In the genomic region with DNA sequence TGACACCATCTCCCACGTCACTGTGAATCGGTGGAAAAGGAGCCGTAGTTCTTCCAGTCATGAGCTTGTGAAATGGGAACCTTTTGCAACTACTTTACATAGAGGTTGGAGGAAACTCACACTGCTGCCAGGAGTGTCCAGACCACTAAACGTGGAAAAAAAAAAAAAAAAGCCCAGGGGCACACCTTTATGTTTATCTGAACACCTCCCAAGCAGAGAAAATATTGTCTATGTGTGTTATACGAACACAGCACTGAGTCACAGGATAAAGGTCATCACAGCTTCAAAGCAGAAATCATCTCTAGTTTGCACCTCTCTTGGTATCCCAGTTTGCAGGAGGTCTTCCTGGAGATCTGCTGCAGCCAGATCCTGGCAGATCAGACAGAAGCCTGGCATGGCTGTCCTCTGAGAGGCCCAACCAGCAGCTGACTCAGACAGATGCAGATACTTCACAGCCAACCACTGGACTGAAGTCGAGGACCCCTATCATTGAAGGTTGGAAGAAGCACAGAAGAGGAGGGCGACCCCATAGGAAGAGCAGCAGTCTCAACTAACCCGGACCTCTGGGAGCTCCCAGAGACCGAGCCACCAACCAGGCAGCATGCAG, we compare ENCODE assay signal across 11 mouse cellular contexts. TPM values are rescaled to one million over a fixed set of nuclear protein-coding genes. Genes with fewer than 3 reads are reported as not detected.
DNase-seq lines count a peak whose midpoint lies in the region; ATAC-seq lines count a peak whose summit lies in the region.
"Had no signal": no experiment of that assay in that cellular context is flagged by ENCODE, and none has a peak within 500 bp of the region (broad histone marks: within the 10 kb centered on the region; RNA-seq: fewer than 3 reads in every experiment).

No protein-coding gene starts in this region.

- peak overlapping the region; percentile 95 for H3K4me2 ChIP-seq in heart, embryonic 15.5 days
- H3K4me2 ChIP-seq in hindbrain, embryonic 15.5 days: peak overlapping the region; percentile 97
- H3K4me2 ChIP-seq in midbrain, embryonic 15.5 days: peak overlapping the region; percentile 95

- H3K27ac ChIP-seq in heart, embryonic 15.5 days: no peak overlapping the region
- H3K27ac ChIP-seq in hindbrain, embryonic 15.5 days (replicated peaks): peak overlapping the region; percentile 68; the same call in 1 of the 2 replicates
- H3K27ac ChIP-seq in midbrain, embryonic 15.5 days: no peak overlapping the region

- H3K27me3 ChIP-seq in heart, embryonic 15.5 days: peaks cover 13% of the 10 kb centered on the region; the same call in 1 of the 2 replicates
- 0 out of 2 replicates have a peak, but pooled peaks cover 2% of the 10 kb centered on the region for H3K27me3 ChIP-seq in hindbrain, embryonic 15.5 days
- H3K27me3 ChIP-seq in midbrain, embryonic 15.5 days (replicated peaks): no peaks in the 10 kb centered on the region

- no peaks in the 10 kb centered on the region for H3K36me3 ChIP-seq in heart, embryonic 15.5 days
- no peaks in the 10 kb centered on the region for H3K36me3 ChIP-seq in hindbrain, embryonic 15.5 days
- H3K36me3 ChIP-seq in midbrain, embryonic 15.5 days (replicated peaks): no peaks in the 10 kb centered on the region

- H3K9me3 ChIP-seq in heart, embryonic 15.5 days (replicated peaks): no peaks in the 10 kb centered on the region
- no peaks in the 10 kb centered on the region for H3K9me3 ChIP-seq in hindbrain, embryonic 15.5 days
- H3K9me3 ChIP-seq in midbrain, embryonic 15.5 days: no peaks in the 10 kb centered on the region

- no peak overlapping the region for H3K9ac ChIP-seq in heart, embryonic 15.5 days
- 0 out of 2 replicates have a peak overlapping the region, but pooled peaks have one; percentile 55 for H3K9ac ChIP-seq in hindbrain, embryonic 15.5 days
- no peak overlapping the region for H3K9ac ChIP-seq in midbrain, embryonic 15.5 days

- ATAC-seq in heart, embryonic 15.5 days (replicated peaks; ENCODE audit: insufficient number of reproducible peaks, insufficient read depth, low FRiP score, low read depth): no peak
- no peak for ATAC-seq in hindbrain, embryonic 15.5 days (ENCODE audit: low FRiP score, low read depth)
- no peak for ATAC-seq in midbrain, embryonic 15.5 days (replicated peaks)
- ATAC-seq: CD4-positive, CD25-positive, alpha-beta regulatory T cell, adult 4 months had no signal

- peak overlapping the region; percentile 53 for H3K4me3 ChIP-seq in heart, embryonic 15.5 days
- peak overlapping the region; percentile 50 for H3K4me3 ChIP-seq in hindbrain, embryonic 15.5 days
- peak overlapping the region; percentile 45; the same call in 1 of the 2 replicates for H3K4me3 ChIP-seq in midbrain, embryonic 15.5 days

- WGBS in heart, embryonic 15.5 days: 41% methylated on average over 9 of the region's 9 CpGs
- WGBS in hindbrain, embryonic 15.5 days: 65% methylated on average over 9 of the region's 9 CpGs
- WGBS in midbrain, embryonic 15.5 days: 59% methylated on average over 9 of the region's 9 CpGs

- intact Hi-C loops in heart, postnatal 36 days (cut with DNase I): no loop called here
- intact Hi-C loops in left cerebral cortex, postnatal 36 days (cut with DNase I): no loop called here

- peaks cover 23% of the 10 kb centered on the region for H3K4me1 ChIP-seq in heart, embryonic 15.5 days (replicated peaks)
- H3K4me1 ChIP-seq in hindbrain, embryonic 15.5 days (replicated peaks): peaks cover 21% of the 10 kb centered on the region
- peaks cover 20% of the 10 kb centered on the region for H3K4me1 ChIP-seq in midbrain, embryonic 15.5 days

- no peak for DNase-seq in heart, postnatal 36 days
- DNase-seq in cerebellum, postnatal 25 days: peak; percentile 33 to 38
- DNase-seq in left cerebral cortex, postnatal 36 days (ENCODE audit: low spot score in 2 of 2): no peak
- DNase-seq in thymus, postnatal 4 days: no peak
- DNase-seq in urinary bladder, postnatal 36 days (ENCODE audit: low spot score in 2 of 2): no peak

RNA-seq across cellular contexts. Expression of a gene that starts 2.2 kb away (rescaled TPM):
- polyA plus RNA-seq in heart, embryonic 15.5 days (2015; fragmentation: Nextera tagmentation; extraction: Ambion mirVana): 1.1 and 8.9 TPM in 2 replicates
- not detected for total RNA-seq in heart, postnatal 36 days (2021)
- polyA plus RNA-seq in hindbrain, embryonic 15.5 days (2015; fragmentation: Nextera tagmentation; extraction: Ambion mirVana): 0.81 and 1.0 TPM in 2 replicates
- 0.45 and 0.59 TPM in 2 replicates for polyA plus RNA-seq in midbrain, embryonic 15.5 days (2015; fragmentation: Nextera tagmentation; extraction: Ambion mirVana)
- total RNA-seq in left cerebral cortex, postnatal 36 days (2021): 1 to 10 TPM; 4.1 to 4.5 TPM
- total RNA-seq: adrenal gland, adult 18-20 months; neutrophil, adult 5-6 weeks had no signal
- polyA plus RNA-seq: CD4-positive, CD25-positive, alpha-beta regulatory T cell, adult 4 months had no signal

Comparison
In these comparisons a context has a peak if more than half of its experiments do, and no peak if none do; other contexts are left out.
1. DNase-seq: peak in cerebellum, postnatal 25 days (2 of 2); none in heart, postnatal 36 days (0 of 2), left cerebral cortex, postnatal 36 days (0 of 2), thymus, postnatal 4 days (single experiment) and urinary bladder, postnatal 36 days (0 of 2).
2. Peak in every context shown above with its lines, with median percentiles within 50 percentile points of each other: H3K4me2 ChIP-seq and H3K4me3 ChIP-seq.